Comparison of ENCODE assay signal across 8 mouse cellular contexts in the genomic region with DNA sequence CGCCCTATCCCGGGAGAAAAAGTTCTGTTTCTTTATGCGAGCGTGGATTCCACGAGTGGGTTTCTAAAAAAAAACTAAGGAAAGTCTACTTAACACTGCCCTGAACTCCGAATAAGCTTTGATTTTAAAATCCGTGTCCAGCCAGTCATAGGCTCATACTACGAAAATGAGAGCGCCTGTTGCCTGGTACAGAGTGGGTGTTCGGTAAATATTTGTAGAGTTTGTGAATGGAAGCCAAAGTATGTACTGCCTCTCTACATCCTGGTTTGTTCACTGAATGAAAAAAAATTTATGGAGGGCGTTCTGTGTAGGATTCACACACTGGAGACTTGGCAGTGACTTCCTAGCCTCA. TPM values are rescaled to one million over a fixed set of nuclear protein-coding genes. Genes with fewer than 3 reads are reported as not detected.
DNase-seq lines count a peak whose midpoint lies in the region; ATAC-seq and TF ChIP-seq lines count a peak whose summit lies in the region.

No protein-coding gene starts in this region.

- H3K4me1 ChIP-seq in heart, embryonic 11.5 days (ENCODE audit: control insufficient read depth, insufficient read depth, low read length): peaks cover 13% of the 10 kb centered on the region; the same call in 1 of the 2 replicates
- peaks cover 57% of the 10 kb centered on the region for H3K4me1 ChIP-seq in E14TG2a.4 (replicated peaks; ENCODE audit: low read depth, low read length)
- peaks cover 25% of the 10 kb centered on the region for H3K4me1 ChIP-seq in hindbrain, embryonic 10.5 days (replicated peaks)

- ATAC-seq in heart, embryonic 11.5 days (replicated peaks; ENCODE audit: insufficient number of reproducible peaks, low FRiP score, low TSS enrichment): no peak
- ATAC-seq in granulocyte monocyte progenitor cell, adult 5-6 weeks (replicated peaks; ENCODE audit: poor library complexity, severe bottlenecking): no peak

- DNase-seq in heart, adult 8-10 months (ENCODE audit: low spot score): no peak
- DNase-seq in hindbrain, embryonic 10.5 days (ENCODE audit: low spot score): no peak
- peak; percentile 72 for DNase-seq in lung, postnatal 25 days (ENCODE audit: low spot score)
- DNase-seq in adrenal gland, postnatal 25 days: no peak
- DNase-seq in left cerebral cortex, adult 11 months (ENCODE audit: low spot score): no peak

- no peaks in the 10 kb centered on the region for H3K9me3 ChIP-seq in heart, embryonic 11.5 days (replicated peaks; ENCODE audit: control insufficient read depth, low read length)
- H3K9me3 ChIP-seq in E14TG2a.4 (ENCODE audit: low read length): no peaks in the 10 kb centered on the region
- no peaks in the 10 kb centered on the region for H3K9me3 ChIP-seq in hindbrain, embryonic 10.5 days

- H3K27ac ChIP-seq in heart, embryonic 11.5 days (ENCODE audit: low read depth, low read length): no peak overlapping the region
- peak overlapping the region; percentile 88 for H3K27ac ChIP-seq in hindbrain, embryonic 10.5 days

- H3K4me3 ChIP-seq in heart, embryonic 11.5 days (ENCODE audit: low read depth, low read length): peak overlapping the region; percentile 89
- H3K4me3 ChIP-seq in E14TG2a.4 (replicated peaks; ENCODE audit: low read length): peak overlapping the region; percentile 90
- H3K4me3 ChIP-seq in hindbrain, embryonic 10.5 days: peak overlapping the region; percentile 84

- no peaks in the 10 kb centered on the region for H3K36me3 ChIP-seq in heart, embryonic 11.5 days (ENCODE audit: control insufficient read depth, insufficient read depth, low read length)
- no peaks in the 10 kb centered on the region for H3K36me3 ChIP-seq in E14TG2a.4 (ENCODE audit: insufficient read depth, low read length)
- H3K36me3 ChIP-seq in hindbrain, embryonic 10.5 days: no peaks in the 10 kb centered on the region

- H3K27me3 ChIP-seq in heart, embryonic 11.5 days (ENCODE audit: control insufficient read depth, insufficient read depth, low read length): no peaks in the 10 kb centered on the region
- peaks cover 5% of the 10 kb centered on the region; the same call in 1 of the 2 replicates for H3K27me3 ChIP-seq in E14TG2a.4 (ENCODE audit: insufficient read depth, low read length)
- peaks cover 17% of the 10 kb centered on the region for H3K27me3 ChIP-seq in hindbrain, embryonic 10.5 days (ENCODE audit: insufficient read depth, poor library complexity, severe bottlenecking)

- peak overlapping the region; percentile 94 for H3K4me2 ChIP-seq in heart, embryonic 11.5 days

- H3K9ac ChIP-seq in heart, embryonic 11.5 days (ENCODE audit: low read depth, low read length): peak overlapping the region; percentile 85; the same call in 1 of the 2 replicates

- 17% methylated on average over 11 of the region's 11 CpGs for WGBS in heart, embryonic 11.5 days (ENCODE audit: insufficient replicate concordance)
- 23% methylated on average over 11 of the region's 11 CpGs for WGBS in hindbrain, embryonic 10.5 days

- TF ChIP-seq CTCF in E14TG2a.4 (conservative IDR thresholded peaks at IDR 0.05; ENCODE audit: low read length): no peak

RNA-seq across cellular contexts. Expression of a gene that starts 0.3 kb away (rescaled TPM):
- 6.3 and 6.7 TPM in 2 replicates for polyA plus RNA-seq in heart, embryonic 11.5 days (2014; fragmentation: Nextera tagmentation; extraction: Ambion mirVana)
- total RNA-seq in heart, adult 8-10 months (2022): 10 to 100 TPM in 1 of 4 experiments, 1 to 10 TPM in 3; 8.7 to 10.3 (median 9.4) TPM
- polyA plus RNA-seq in hindbrain, embryonic 10.5 days (2016; fragmentation: Nextera tagmentation; extraction: Ambion mirVana): 8.8 and 9.6 TPM in 2 replicates
- total RNA-seq in adrenal gland, postnatal 25 days (2021): 30.5 and 44.4 TPM in 2 replicates
- 61.2 and 68.0 TPM in 2 replicates for total RNA-seq in granulocyte monocyte progenitor cell, adult 5-6 weeks (2014; fragmentation: Nextera tagmentation)
- 48.0 and 51.9 TPM in 2 replicates for total RNA-seq in granulocyte monocyte progenitor cell, adult 5-6 weeks (2017)
